Mouse (Mus musculus) heart, postnatal 4 days (tissue): ENCODE data around the gene Mcrip1. TPM values are rescaled to one million over a fixed set of nuclear protein-coding genes. Genes with fewer than 3 reads are reported as not detected.
"Not testable (repeated sequence)": the region's sequence is repeated elsewhere in the genome, so short reads cannot be mapped to it uniquely, and the experiment has no call there.

Experiments used
- DNase-seq: peaks from one replicate; pipeline ENCODE4 v3.0.0; 2021
- total RNA-seq, 2 experiments: library from RNA; stranded (reverse); gene quantifications; 2 replicates each; pipeline ENCODE4 v1.2.3; 2021

The Mcrip1 gene
- 10 to 100 TPM; 76.5 to 82.6 TPM for total RNA-seq

- DNase-seq, result peak; percentile 96
Measured at GRCm38 (mm10) chr11:120549168-120549945, at the start of gene Mcrip1. Mcrip1 (minus strand) TSS chr11:120549727.

- no peak for DNase-seq
Measured at GRCm38 (mm10) chr11:120598990-120599549, 49.5 kb upstream of the Mcrip1 start.

GRCm38 (mm10) chr11:120598283-120598989 is 48.9 kb upstream of the Mcrip1 start, which contains the start of the genes Alyref and Anapc11:
Alyref (minus strand) TSS chr11:120598365.
Anapc11 (plus strand) TSS chr11:120598421.
- DNase-seq, result peak; percentile 95

GRCm38 (mm10) chr11:120597240-120598235 is 48.0 kb upstream of the Mcrip1 start:
- peak; percentile 51 for DNase-seq

- no peak for DNase-seq
Measured at GRCm38 (mm10) chr11:120588531-120588930, 39.0 kb upstream of the Mcrip1 start.

GRCm38 (mm10) chr11:120583937-120584336 is 34.4 kb upstream of the Mcrip1 start:
- no peak for DNase-seq

GRCm38 (mm10) chr11:120582982-120583293 is 33.4 kb upstream of the Mcrip1 start:
- not testable (repeated sequence) for DNase-seq

GRCm38 (mm10) chr11:120582268-120582981 is 32.9 kb upstream of the Mcrip1 start:
- DNase-seq, result peak; percentile 44

GRCm38 (mm10) chr11:120581490-120582267 is 32.2 kb upstream of the Mcrip1 start, which contains the start of gene Arhgdia:
Arhgdia (minus strand) TSS chr11:120581624.
- peak; percentile 93 for DNase-seq

- peak; percentile 54 for DNase-seq
Measured at GRCm38 (mm10) chr11:120580871-120581331, 31.4 kb upstream of the Mcrip1 start.

- peak; percentile 27 for DNase-seq
Measured at GRCm38 (mm10) chr11:120580190-120580589, 30.7 kb upstream of the Mcrip1 start.

- peak; percentile 88 for DNase-seq
Measured at GRCm38 (mm10) chr11:120579316-120580107, 30.0 kb upstream of the Mcrip1 start.

- peak; percentile 15 for DNase-seq
Measured at GRCm38 (mm10) chr11:120578694-120579243, 29.2 kb upstream of the Mcrip1 start.

GRCm38 (mm10) chr11:120578024-120578693 is 28.6 kb upstream of the Mcrip1 start:
- DNase-seq, result no peak

- peak; percentile 41 for DNase-seq
Measured at GRCm38 (mm10) chr11:120577211-120578023, 27.9 kb upstream of the Mcrip1 start.

- DNase-seq, result no peak
Measured at GRCm38 (mm10) chr11:120576365-120576981, 26.9 kb upstream of the Mcrip1 start.

- no peak for DNase-seq
Measured at GRCm38 (mm10) chr11:120575940-120576339, 26.4 kb upstream of the Mcrip1 start.
